Comparison of ENCODE assay signal across 41 mouse cellular contexts in genomic region chr5:21826370-21826769, GRCm38 (mm10). TPM values are rescaled to one million over a fixed set of nuclear protein-coding genes. Genes with fewer than 3 reads are reported as not detected.
DNase-seq lines count a peak whose midpoint lies in the region; ATAC-seq lines count a peak whose summit lies in the region.
"Had no signal": no experiment of that assay in that cellular context is flagged by ENCODE, and none has a peak within 500 bp of the region (broad histone marks: within the 10 kb centered on the region; RNA-seq: fewer than 3 reads in every experiment).

No protein-coding gene starts in this region.

- H3K4me3 ChIP-seq in forebrain, embryonic 12.5 days (replicated peaks) = no peak overlapping the region
- H3K4me3 ChIP-seq in forebrain, embryonic 15.5 days = no peak overlapping the region
- H3K4me3 ChIP-seq in neural tube, embryonic 11.5 days (ENCODE audit: low read depth, low read length) = no peak overlapping the region
- H3K4me3 ChIP-seq in neural tube, embryonic 15.5 days (replicated peaks) = no peak overlapping the region
- H3K4me3 ChIP-seq: embryonic facial prominence, embryonic 12.5 days; heart, embryonic 10.5 days; hindbrain, embryonic 12.5 days; intestine, embryonic 15.5 days; limb, embryonic 10.5 days; limb, embryonic 15.5 days; liver, embryonic 13.5 days; megakaryocyte, embryonic 14.5 days; midbrain, embryonic 15.5 days; neural tube, embryonic 12.5 days had no signal

- no peaks in the 10 kb centered on the region for H3K27me3 ChIP-seq in forebrain, embryonic 12.5 days
- no peaks in the 10 kb centered on the region for H3K27me3 ChIP-seq in forebrain, embryonic 15.5 days
- no peaks in the 10 kb centered on the region for H3K27me3 ChIP-seq in neural tube, embryonic 11.5 days (ENCODE audit: control insufficient read depth, insufficient read depth, low read length)
- H3K27me3 ChIP-seq in neural tube, embryonic 15.5 days (replicated peaks) = no peaks in the 10 kb centered on the region
- H3K27me3 ChIP-seq: embryonic facial prominence, embryonic 12.5 days; hindbrain, embryonic 12.5 days; intestine, embryonic 15.5 days; limb, embryonic 15.5 days; liver, embryonic 13.5 days; midbrain, embryonic 15.5 days; neural tube, embryonic 12.5 days had no signal

- peaks cover 10% of the 10 kb centered on the region; the same call in 1 of the 2 replicates for H3K4me1 ChIP-seq in forebrain, embryonic 12.5 days
- peaks cover 5% of the 10 kb centered on the region; the same call in 1 of the 2 replicates for H3K4me1 ChIP-seq in forebrain, embryonic 15.5 days
- no peaks in the 10 kb centered on the region for H3K4me1 ChIP-seq in neural tube, embryonic 11.5 days (ENCODE audit: control insufficient read depth, insufficient read depth, low read length)
- H3K4me1 ChIP-seq in neural tube, embryonic 15.5 days = no peaks in the 10 kb centered on the region
- H3K4me1 ChIP-seq: embryonic facial prominence, embryonic 12.5 days; heart, embryonic 10.5 days; intestine, embryonic 15.5 days; limb, embryonic 10.5 days; limb, embryonic 15.5 days; liver, embryonic 13.5 days; megakaryocyte, embryonic 14.5 days; midbrain, embryonic 15.5 days; neural tube, embryonic 12.5 days had no signal

- 11% methylated on average over 7 of the region's 7 CpGs for WGBS in forebrain, embryonic 12.5 days
- WGBS in forebrain, embryonic 15.5 days = 8% methylated on average over 7 of the region's 7 CpGs
- 23% methylated on average over 7 of the region's 7 CpGs for WGBS in neural tube, embryonic 11.5 days
- 26% methylated on average over 7 of the region's 7 CpGs for WGBS in neural tube, embryonic 15.5 days

- ATAC-seq in forebrain, embryonic 12.5 days (ENCODE audit: low FRiP score) = peak; percentile 30; the same call in 1 of the 2 replicates
- no peak for ATAC-seq in forebrain, embryonic 15.5 days (replicated peaks)
- no peak for ATAC-seq in neural tube, embryonic 11.5 days (ENCODE audit: insufficient read depth, low FRiP score, low TSS enrichment)
- ATAC-seq in neural tube, embryonic 15.5 days (ENCODE audit: low FRiP score) = no peak
- ATAC-seq: activated CD4-positive, CD25-positive, alpha-beta regulatory T cell, adult 4 months; hindbrain, postnatal 0 days; intestine, embryonic 15.5 days; lung, postnatal 0 days; midbrain, embryonic 15.5 days; Patski had no signal

- H3K36me3 ChIP-seq in forebrain, embryonic 12.5 days (replicated peaks) = no peaks in the 10 kb centered on the region
- H3K36me3 ChIP-seq in forebrain, embryonic 15.5 days = no peaks in the 10 kb centered on the region
- no peaks in the 10 kb centered on the region for H3K36me3 ChIP-seq in neural tube, embryonic 11.5 days (ENCODE audit: control insufficient read depth, insufficient read depth, low read length)
- H3K36me3 ChIP-seq in neural tube, embryonic 15.5 days = no peaks in the 10 kb centered on the region
- H3K36me3 ChIP-seq: embryonic facial prominence, embryonic 12.5 days; heart, embryonic 10.5 days; hindbrain, embryonic 12.5 days; intestine, embryonic 15.5 days; limb, embryonic 10.5 days; limb, embryonic 15.5 days; liver, embryonic 13.5 days; midbrain, embryonic 15.5 days; neural tube, embryonic 12.5 days had no signal

- no peak overlapping the region for H3K27ac ChIP-seq in forebrain, embryonic 12.5 days
- no peak overlapping the region for H3K27ac ChIP-seq in forebrain, embryonic 15.5 days (replicated peaks)
- no peak overlapping the region for H3K27ac ChIP-seq in neural tube, embryonic 11.5 days (ENCODE audit: low read depth, low read length)
- no peak overlapping the region for H3K27ac ChIP-seq in neural tube, embryonic 15.5 days (replicated peaks)
- H3K27ac ChIP-seq: embryonic facial prominence, embryonic 12.5 days; heart, embryonic 10.5 days; hindbrain, embryonic 12.5 days; hindbrain, postnatal 0 days; intestine, embryonic 15.5 days; limb, embryonic 10.5 days; limb, embryonic 15.5 days; liver, embryonic 13.5 days; midbrain, embryonic 15.5 days; neural tube, embryonic 12.5 days; stomach, postnatal 0 days had no signal

- H3K9me3 ChIP-seq in forebrain, embryonic 12.5 days = 0 out of 2 replicates have a peak, but pooled peaks cover 2% of the 10 kb centered on the region
- H3K9me3 ChIP-seq in forebrain, embryonic 15.5 days = no peaks in the 10 kb centered on the region
- H3K9me3 ChIP-seq in neural tube, embryonic 11.5 days (ENCODE audit: control insufficient read depth, low read length) = no peaks in the 10 kb centered on the region
- no peaks in the 10 kb centered on the region for H3K9me3 ChIP-seq in neural tube, embryonic 15.5 days (replicated peaks)
- H3K9me3 ChIP-seq: embryonic facial prominence, embryonic 12.5 days; heart, embryonic 10.5 days; hindbrain, embryonic 12.5 days; intestine, embryonic 15.5 days; limb, embryonic 10.5 days; limb, embryonic 15.5 days; liver, embryonic 13.5 days; midbrain, embryonic 15.5 days; neural tube, embryonic 12.5 days had no signal

- no peak overlapping the region for H3K4me2 ChIP-seq in forebrain, embryonic 12.5 days
- H3K4me2 ChIP-seq in forebrain, embryonic 15.5 days (replicated peaks) = no peak overlapping the region
- no peak overlapping the region for H3K4me2 ChIP-seq in neural tube, embryonic 11.5 days (ENCODE audit: low read depth)
- no peak overlapping the region for H3K4me2 ChIP-seq in neural tube, embryonic 15.5 days
- H3K4me2 ChIP-seq: embryonic facial prominence, embryonic 12.5 days; hindbrain, embryonic 12.5 days; intestine, embryonic 15.5 days; limb, embryonic 15.5 days; liver, embryonic 13.5 days; midbrain, embryonic 15.5 days; neural tube, embryonic 12.5 days had no signal

- peak; percentile 5 for DNase-seq in neural tube, embryonic 11.5 days (ENCODE audit: low spot score)
- peak; percentile 55 for DNase-seq in WW6 (ENCODE audit: low read depth, low spot score)
- DNase-seq in left cerebral cortex, adult 11 months (ENCODE audit: low spot score) = no peak
- DNase-seq in adrenal gland, postnatal 4 days (ENCODE audit: low spot score in 2 of 2) = no peak
- DNase-seq: adrenal gland, adult 8-10 months; cerebellum, adult 11-12 months; cerebellum, adult 9-11 months; embryo, embryonic 11 days; heart, postnatal 36 days; kidney, adult 2 months; kidney, postnatal 36 days; layer of hippocampus, postnatal 36 days; liver, embryonic 13.5 days; lung, adult 18-20 months; lung, postnatal 4 days; right cerebral cortex, postnatal 4 days; thymus, adult 2 months; thymus, postnatal 36 days had no signal

- no peak overlapping the region for H3K9ac ChIP-seq in forebrain, embryonic 12.5 days
- H3K9ac ChIP-seq in forebrain, embryonic 15.5 days (replicated peaks) = no peak overlapping the region
- no peak overlapping the region for H3K9ac ChIP-seq in neural tube, embryonic 11.5 days (ENCODE audit: low read length)
- no peak overlapping the region for H3K9ac ChIP-seq in neural tube, embryonic 15.5 days (replicated peaks)
- H3K9ac ChIP-seq: embryonic facial prominence, embryonic 12.5 days; hindbrain, embryonic 12.5 days; intestine, embryonic 15.5 days; limb, embryonic 15.5 days; liver, embryonic 13.5 days; midbrain, embryonic 15.5 days; neural tube, embryonic 12.5 days had no signal

RNA-seq across cellular contexts. Expression of gene Slc26a5, which starts 39.0 kb away (rescaled TPM):
- polyA plus RNA-seq in forebrain, embryonic 12.5 days (2016; fragmentation: Nextera tagmentation; extraction: Ambion mirVana) = 0.19 and 0.26 TPM in 2 replicates
- polyA plus RNA-seq in forebrain, embryonic 15.5 days (2015; fragmentation: Nextera tagmentation; extraction: Ambion mirVana) = 0.09 and 0.37 TPM in 2 replicates
- polyA plus RNA-seq in neural tube, embryonic 11.5 days (2014; fragmentation: Nextera tagmentation; extraction: Ambion mirVana) = 0.08 TPM in 1 of 2 replicates, not detected in the other
- polyA plus RNA-seq in neural tube, embryonic 15.5 days (2015; fragmentation: Nextera tagmentation; extraction: Ambion mirVana) = 0.27 and 0.45 TPM in 2 replicates
- total RNA-seq in adrenal gland, postnatal 4 days (2021) = under 1 TPM; 0.14 to 0.23 TPM
- total RNA-seq: adrenal gland, adult 8-10 months; gastrocnemius, adult 8-10 months; gastrocnemius, postnatal 4 days; heart, postnatal 36 days; layer of hippocampus, postnatal 36 days; MEL had no signal
- polyA plus RNA-seq: activated CD4-positive, CD25-positive, alpha-beta regulatory T cell, adult 4 months; heart, embryonic 10.5 days; heart, embryonic 16.5 days; hindbrain, embryonic 12.5 days; intestine, embryonic 15.5 days; kidney, adult 2 months; kidney, embryonic 16.5 days; limb, embryonic 15.5 days; liver, embryonic 13.5 days; lung, postnatal 0 days; neural tube, embryonic 12.5 days; Patski; spleen, adult 2 months; stomach, postnatal 0 days; thymus, adult 2 months had no signal

RNA-seq across cellular contexts. Expression of gene Psmc2, which starts 41.3 kb away (rescaled TPM):
- polyA plus RNA-seq in forebrain, embryonic 12.5 days (2016; fragmentation: Nextera tagmentation; extraction: Ambion mirVana) = 214 and 221 TPM in 2 replicates
- 178 and 186 TPM in 2 replicates for polyA plus RNA-seq in forebrain, embryonic 15.5 days (2015; fragmentation: Nextera tagmentation; extraction: Ambion mirVana)
- 245 and 260 TPM in 2 replicates for polyA plus RNA-seq in neural tube, embryonic 11.5 days (2014; fragmentation: Nextera tagmentation; extraction: Ambion mirVana)
- polyA plus RNA-seq in neural tube, embryonic 15.5 days (2015; fragmentation: Nextera tagmentation; extraction: Ambion mirVana) = 186 and 189 TPM in 2 replicates
- 100 to 1,000 TPM; 126 to 130 TPM for total RNA-seq in adrenal gland, postnatal 4 days (2021)

RNA-seq across cellular contexts. Expression of gene Dnajc2, which starts 41.3 kb away (rescaled TPM):
- polyA plus RNA-seq in forebrain, embryonic 12.5 days (2016; fragmentation: Nextera tagmentation; extraction: Ambion mirVana) = 94.3 and 97.1 TPM in 2 replicates
- 69.2 and 72.3 TPM in 2 replicates for polyA plus RNA-seq in forebrain, embryonic 15.5 days (2015; fragmentation: Nextera tagmentation; extraction: Ambion mirVana)
- 91.2 and 92.4 TPM in 2 replicates for polyA plus RNA-seq in neural tube, embryonic 11.5 days (2014; fragmentation: Nextera tagmentation; extraction: Ambion mirVana)
- 69.9 and 77.8 TPM in 2 replicates for polyA plus RNA-seq in neural tube, embryonic 15.5 days (2015; fragmentation: Nextera tagmentation; extraction: Ambion mirVana)
- 10 to 100 TPM; 31.4 to 41.3 TPM for total RNA-seq in adrenal gland, postnatal 4 days (2021)

Comparison
In these comparisons a context has a peak if more than half of its experiments do, and no peak if none do; other contexts are left out.
1. DNase-seq: peak in neural tube, embryonic 11.5 days (single experiment) and WW6 (single experiment); none in left cerebral cortex, adult 11 months (single experiment) and adrenal gland, postnatal 4 days (0 of 2).